Mouse (Mus musculus): ENCODE results near the gene Gtf2h4. TPM values are rescaled to one million over a fixed set of nuclear protein-coding genes. Genes with fewer than 3 reads are reported as not detected.

The Gtf2h4 gene
- polyA plus RNA-seq, 1 experiment = 21.7 TPM

DNA sequence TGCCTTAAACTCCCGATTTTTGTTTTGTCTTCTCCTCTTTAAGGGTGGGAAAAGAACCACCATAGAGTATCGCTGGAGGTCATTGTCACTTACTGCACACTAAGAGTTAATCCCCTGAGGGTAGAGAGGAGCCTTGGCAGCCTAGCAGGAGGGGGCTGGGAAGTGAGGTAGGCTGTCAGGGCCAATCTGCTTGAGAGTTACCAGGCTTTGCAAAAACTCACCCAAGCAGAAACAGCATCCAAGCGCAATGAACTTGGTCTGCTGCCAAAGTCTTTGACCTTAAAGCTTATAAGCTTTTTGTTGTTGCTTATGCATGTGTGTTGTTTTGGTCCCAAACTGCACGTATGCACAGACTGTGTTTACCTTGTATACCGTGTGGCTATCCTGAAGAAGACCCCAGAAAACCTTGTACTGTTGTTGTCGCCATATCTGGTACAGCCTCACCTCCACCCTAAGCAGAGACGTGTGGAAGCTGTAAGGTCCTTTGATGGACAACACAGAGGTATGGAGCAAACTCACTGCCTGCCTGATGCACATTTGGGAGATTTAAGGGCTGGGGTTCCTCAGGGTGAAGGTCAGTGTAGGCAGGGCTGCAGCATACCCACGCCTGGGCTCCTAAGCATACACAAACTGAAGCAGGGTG is 37.3 kb upstream of the Gtf2h4 start:
- Histone ChIP-seq H3K36me3 (ENCODE audit: control insufficient read depth, insufficient read depth, low read length) (no peaks in the 10 kb centered on the region), H3K27ac (ENCODE audit: insufficient read depth, low read length) (no peak overlapping the region), H3K4me1 (ENCODE audit: control insufficient read depth, insufficient read depth, insufficient read length) (no peaks in the 10 kb centered on the region), H3K4me3 (ENCODE audit: extremely low read depth, insufficient read depth, insufficient read length) (no peak overlapping the region), H3K27me3 (ENCODE audit: control insufficient read depth, insufficient read depth, low read length) (no peaks in the 10 kb centered on the region)
- no peak for DNase-seq (ENCODE audit: low read depth in 1 of 2, low spot score in 2 of 2)
- TF ChIP-seq CTCF (IDR thresholded peaks at IDR 0.05; ENCODE audit: extremely low read depth, insufficient read depth, insufficient read length, insufficient replicate concordance) (no peak), POLR2A (IDR thresholded peaks at IDR 0.05; ENCODE audit: low read depth, low read length) (no peak)
- 55% methylated on average over 8 of the region's 8 CpGs for WGBS

DNA sequence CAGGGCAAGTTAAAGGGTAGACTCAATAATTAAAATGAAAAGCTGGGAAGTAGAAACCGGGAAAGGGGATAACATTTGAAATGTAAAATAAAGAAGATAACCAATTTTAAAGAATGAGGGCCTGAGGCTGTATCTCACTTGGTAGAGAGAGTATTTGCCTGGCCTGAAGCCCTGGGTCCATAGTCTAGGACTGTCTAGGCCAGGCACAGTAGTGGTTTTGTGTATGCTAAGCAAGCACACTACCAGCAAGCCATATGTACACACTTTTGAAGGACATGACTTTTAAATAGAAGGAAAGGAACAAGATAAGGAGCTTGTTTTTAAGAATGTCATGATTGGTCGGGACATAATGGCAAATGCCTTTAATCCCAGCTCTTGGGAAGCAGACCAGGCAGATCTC is 35.1 kb upstream of the Gtf2h4 start:
- Histone ChIP-seq H3K27ac (ENCODE audit: insufficient read depth, low read length) (no peak overlapping the region), H3K27me3 (ENCODE audit: control insufficient read depth, insufficient read depth, low read length) (peaks cover 2% of the 10 kb centered on the region; the same call in 1 of the 2 replicates), H3K4me3 (ENCODE audit: extremely low read depth, insufficient read depth, insufficient read length) (no peak overlapping the region), H3K4me1 (ENCODE audit: control insufficient read depth, insufficient read depth, insufficient read length) (peaks cover 3% of the 10 kb centered on the region; the same call in 1 of the 2 replicates), H3K36me3 (ENCODE audit: control insufficient read depth, insufficient read depth, low read length) (no peaks in the 10 kb centered on the region)
- DNase-seq (ENCODE audit: low read depth in 1 of 2, low spot score in 2 of 2) = no peak
- TF ChIP-seq CTCF (IDR thresholded peaks at IDR 0.05; ENCODE audit: extremely low read depth, insufficient read depth, insufficient read length, insufficient replicate concordance) = no peak
- no peak for TF ChIP-seq POLR2A (IDR thresholded peaks at IDR 0.05; ENCODE audit: low read depth, low read length)
- 74% methylated on average over 2 of the region's 2 CpGs for WGBS

- Histone ChIP-seq H3K27ac (ENCODE audit: insufficient read depth, low read length) (no peak overlapping the region), H3K4me1 (ENCODE audit: control insufficient read depth, insufficient read depth, insufficient read length) (peaks cover 3% of the 10 kb centered on the region; the same call in 1 of the 2 replicates), H3K27me3 (ENCODE audit: control insufficient read depth, insufficient read depth, low read length) (peaks cover 2% of the 10 kb centered on the region; the same call in 1 of the 2 replicates), H3K4me3 (ENCODE audit: extremely low read depth, insufficient read depth, insufficient read length) (no peak overlapping the region), H3K36me3 (ENCODE audit: control insufficient read depth, insufficient read depth, low read length) (no peaks in the 10 kb centered on the region)
- TF ChIP-seq POLR2A (IDR thresholded peaks at IDR 0.05; ENCODE audit: low read depth, low read length) = no peak
- no peak for TF ChIP-seq CTCF (IDR thresholded peaks at IDR 0.05; ENCODE audit: extremely low read depth, insufficient read depth, insufficient read length, insufficient replicate concordance)
- WGBS = 58% methylated on average over 7 of the region's 7 CpGs
- DNase-seq (ENCODE audit: low read depth in 1 of 2, low spot score in 2 of 2) = no peak
Measured at GRCm38 (mm10) chr17:35707929-35708328, 34.4 kb upstream of the Gtf2h4 start.

- 16% methylated on average over 4 of the region's 4 CpGs for WGBS
- Histone ChIP-seq H3K36me3 (ENCODE audit: control insufficient read depth, insufficient read depth, low read length) (no peaks in the 10 kb centered on the region), H3K27me3 (ENCODE audit: control insufficient read depth, insufficient read depth, low read length) (peaks cover 10% of the 10 kb centered on the region), H3K4me1 (ENCODE audit: control insufficient read depth, insufficient read depth, insufficient read length) (peaks cover 4% of the 10 kb centered on the region; the same call in 1 of the 2 replicates), H3K4me3 (ENCODE audit: extremely low read depth, insufficient read depth, insufficient read length) (no peak overlapping the region), H3K27ac (ENCODE audit: insufficient read depth, low read length) (no peak overlapping the region)
- DNase-seq (ENCODE audit: low read depth in 1 of 2, low spot score in 2 of 2) = no peak
- TF ChIP-seq POLR2A (IDR thresholded peaks at IDR 0.05; ENCODE audit: low read depth, low read length) = no peak
- peak; percentile 42; the same call in 1 of the 2 replicates for TF ChIP-seq CTCF (IDR thresholded peaks at IDR 0.05; ENCODE audit: extremely low read depth, insufficient read depth, insufficient read length, insufficient replicate concordance)
Measured at GRCm38 (mm10) chr17:35705836-35706235, 32.3 kb upstream of the Gtf2h4 start.

DNA sequence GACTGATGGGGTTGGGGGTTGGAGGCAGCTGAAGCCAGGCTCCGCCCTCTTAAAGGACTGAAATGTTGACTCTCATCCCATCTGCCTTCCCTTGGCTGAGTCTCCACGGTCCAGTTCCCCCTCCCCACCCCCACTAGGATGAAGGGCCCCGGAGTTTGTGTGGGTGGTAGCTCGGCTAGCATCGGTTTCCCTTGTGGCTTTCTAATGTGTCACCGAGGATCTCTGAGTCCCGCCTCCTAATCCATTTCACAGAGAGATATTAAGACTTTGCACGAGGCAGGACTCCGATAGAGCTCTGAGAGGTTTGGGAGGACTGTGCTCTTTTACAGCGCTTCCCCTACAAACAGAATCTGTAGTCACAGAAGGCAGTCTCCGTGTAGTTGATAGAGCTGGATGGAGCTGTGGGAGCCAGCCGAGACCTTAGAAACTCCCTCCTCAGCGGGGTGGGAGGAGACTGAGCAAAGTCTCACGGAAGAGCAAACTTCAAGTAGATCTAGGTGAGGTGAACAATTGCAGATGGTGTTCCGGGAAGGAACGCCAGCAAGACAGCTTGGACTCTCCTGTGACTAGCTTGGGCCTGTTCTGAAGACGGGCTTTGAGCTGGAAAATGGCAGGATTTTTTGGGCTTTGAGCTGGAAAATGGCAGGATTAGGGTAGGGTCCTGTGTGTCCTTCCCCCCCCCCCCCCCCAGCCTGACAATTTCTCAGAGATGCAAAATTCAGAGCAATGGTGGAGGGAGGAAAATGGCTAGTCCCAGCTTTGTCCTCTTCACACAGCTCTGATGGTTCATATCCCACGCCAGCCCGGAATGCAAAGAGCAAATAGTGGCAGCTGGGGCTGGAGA is 31.3 kb upstream of the Gtf2h4 start, which contains the start of gene Ddr1:
TSS of gene Ddr1 (minus strand) at position 1 of the 844 bp plus-strand sequence.
- no peak for TF ChIP-seq POLR2A (IDR thresholded peaks at IDR 0.05; ENCODE audit: low read depth, low read length)
- no peak for TF ChIP-seq CTCF (IDR thresholded peaks at IDR 0.05; ENCODE audit: extremely low read depth, insufficient read depth, insufficient read length, insufficient replicate concordance)
- peaks cover 20% of the 10 kb centered on the region for H3K27me3 ChIP-seq (ENCODE audit: control insufficient read depth, insufficient read depth, low read length)
- no peaks in the 10 kb centered on the region for H3K36me3 ChIP-seq (ENCODE audit: control insufficient read depth, insufficient read depth, low read length)
- DNase-seq (ENCODE audit: low read depth in 1 of 2, low spot score in 2 of 2) = no peak
- peaks cover 10% of the 10 kb centered on the region; the same call in 1 of the 2 replicates for H3K4me1 ChIP-seq (ENCODE audit: control insufficient read depth, insufficient read depth, insufficient read length)
- H3K4me3 ChIP-seq (ENCODE audit: extremely low read depth, insufficient read depth, insufficient read length) = peak within 1 kb of the TSS; percentile 25; the same call in 1 of the 2 replicates
- WGBS = 15% methylated on average over 19 of the region's 19 CpGs
- peak within 1 kb of the TSS; percentile 58; the same call in 1 of the 2 replicates for H3K27ac ChIP-seq (ENCODE audit: insufficient read depth, low read length)

DNA sequence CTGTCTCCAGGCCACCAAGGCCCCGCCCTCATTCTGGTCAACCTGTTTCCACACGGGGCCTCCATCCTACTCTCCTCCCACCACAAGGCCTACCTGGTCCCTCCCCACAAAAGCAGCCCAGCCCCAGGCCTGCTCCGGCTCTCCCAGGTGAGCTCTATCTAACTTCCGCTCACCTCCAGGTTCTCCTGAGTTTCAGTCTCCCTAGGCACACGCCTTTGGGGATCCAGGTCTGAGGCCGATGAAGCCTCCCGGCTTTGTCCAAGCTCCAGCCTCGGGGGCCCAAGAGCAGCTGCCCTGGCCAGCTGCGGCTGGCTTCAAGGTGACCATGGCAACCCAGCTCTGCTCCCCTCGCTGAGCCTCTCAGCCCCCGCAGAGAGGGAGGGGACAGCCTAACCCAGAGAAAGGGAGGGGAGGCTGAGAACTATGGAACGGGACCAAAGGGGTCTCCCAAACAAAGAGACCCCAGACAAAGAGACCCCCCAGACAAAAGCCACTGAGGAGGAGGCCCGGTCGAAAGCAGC is 30.3 kb upstream of the Gtf2h4 start:
- DNase-seq (ENCODE audit: low read depth in 1 of 2, low spot score in 2 of 2) = no peak
- Histone ChIP-seq H3K36me3 (ENCODE audit: control insufficient read depth, insufficient read depth, low read length) (no peaks in the 10 kb centered on the region), H3K4me1 (ENCODE audit: control insufficient read depth, insufficient read depth, insufficient read length) (peaks cover 10% of the 10 kb centered on the region; the same call in 1 of the 2 replicates), H3K27me3 (ENCODE audit: control insufficient read depth, insufficient read depth, low read length) (peaks cover 22% of the 10 kb centered on the region), H3K4me3 (ENCODE audit: extremely low read depth, insufficient read depth, insufficient read length) (0 out of 2 replicates have a peak overlapping the region, but pooled peaks have one; percentile 2), H3K27ac (ENCODE audit: insufficient read depth, low read length) (peak overlapping the region; percentile 26; the same call in 1 of the 2 replicates)
- WGBS = 12% methylated on average over 14 of the region's 14 CpGs
- TF ChIP-seq POLR2A (IDR thresholded peaks at IDR 0.05; ENCODE audit: low read depth, low read length) (no peak), CTCF (IDR thresholded peaks at IDR 0.05; ENCODE audit: extremely low read depth, insufficient read depth, insufficient read length, insufficient replicate concordance) (no peak)
